Mouse (Mus musculus) spleen, adult 2 months (tissue): ENCODE data around the gene Ptprt.

Source experiments
- CTCF ChIP-seq: fragments of 200-500 bp; IDR thresholded peaks from 2 replicates; pipeline ENCODE4 v1.5.1; 2011; ENCODE audit warnings: mild to moderate bottlenecking, inconsistent platforms; ENCODE audit not compliant: insufficient read depth, insufficient read length, insufficient replicate concordance; ENCODE audit errors: extremely low read depth
- POLR2A ChIP-seq: fragments of 200-500 bp; IDR thresholded peaks from 2 replicates; pipeline ENCODE4 v1.6.1; 2011; ENCODE audit warnings: low read depth, low read length, inconsistent platforms

GRCm38 (mm10) chr2:162613480-162613879 lies 47.5 kb downstream of the Ptprt start:
- TF ChIP-seq POLR2A (no peak), CTCF (no peak)
